Mouse (Mus musculus): ENCODE measurements around the gene Plekha4.

Gene Plekha4

DNA sequence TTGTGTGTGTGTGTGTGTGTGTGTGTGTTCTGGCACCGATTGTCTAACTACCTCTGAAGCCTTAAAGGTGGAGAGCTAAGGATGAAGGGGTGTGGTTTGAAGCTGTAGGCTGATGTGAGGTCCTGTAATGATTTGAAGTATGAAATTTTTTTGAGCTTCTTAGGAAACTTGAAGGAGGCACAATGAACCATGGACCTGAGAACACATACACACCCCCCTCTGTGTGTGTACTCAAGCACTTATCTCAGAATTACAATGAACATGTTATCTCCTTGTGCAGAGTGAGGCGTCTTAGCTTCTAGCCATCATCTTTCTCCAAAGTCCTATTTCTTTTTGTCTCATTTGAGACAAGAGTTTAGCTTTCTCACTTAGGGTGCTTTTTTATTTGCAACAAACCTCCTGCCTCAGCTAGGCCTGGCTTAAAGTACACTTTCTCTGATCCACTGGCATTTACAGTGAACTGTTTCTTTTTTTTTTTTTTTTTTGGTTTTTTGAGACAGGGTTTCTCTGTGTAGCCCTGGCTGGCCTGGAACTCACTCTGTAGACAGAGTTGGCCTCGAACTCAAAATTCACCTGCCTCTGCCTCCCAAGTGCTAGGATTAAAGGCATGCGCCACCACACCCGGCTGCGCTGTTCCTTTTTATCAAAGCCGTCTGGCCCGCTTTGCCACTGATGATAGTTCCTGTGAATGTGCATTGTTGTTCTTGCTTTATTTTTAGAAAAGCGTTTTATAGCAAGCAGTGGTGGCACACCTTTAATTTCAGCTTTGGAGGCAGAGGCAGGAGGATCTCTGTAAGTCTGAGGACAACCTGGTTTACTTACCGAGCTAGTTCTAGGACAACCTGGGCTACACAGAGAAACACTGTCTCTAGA is 42.7 kb downstream of the Plekha4 start:
- no peak for DNase-seq (ENCODE audit: low spot score in 2 of 2)

DNA sequence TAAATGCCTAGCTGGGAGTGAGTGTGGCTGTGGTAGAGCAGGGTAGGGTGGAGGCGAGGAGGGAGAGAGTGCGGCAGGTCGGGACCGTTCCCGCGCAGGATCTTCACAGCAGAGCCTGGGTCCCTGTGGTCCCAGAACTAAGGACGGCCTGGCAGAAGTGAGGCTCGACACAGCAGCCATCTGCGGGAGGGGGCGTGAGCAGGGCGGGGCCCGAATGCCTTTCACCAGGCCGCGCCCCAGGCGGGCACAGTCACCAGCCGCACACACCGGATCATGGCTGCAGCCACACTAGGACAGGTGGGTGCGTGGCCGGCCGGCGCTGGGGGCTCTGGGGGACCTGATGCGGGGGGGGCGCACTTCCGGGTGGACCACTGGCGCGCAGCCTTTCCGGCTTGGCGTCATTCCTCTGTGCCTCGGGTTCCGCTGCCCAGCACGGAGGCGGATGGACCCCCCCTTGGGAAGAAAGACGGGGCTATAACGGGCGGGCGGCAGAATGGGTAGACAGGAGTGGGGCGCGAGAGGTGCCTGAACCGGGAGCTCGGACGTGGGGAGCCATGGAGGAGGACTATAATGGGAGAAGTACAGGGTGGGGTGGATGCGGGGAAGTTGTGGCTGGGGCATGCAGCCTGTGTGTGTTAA is 44.1 kb downstream of the Plekha4 start, which contains the start of gene Bcat2:
Gene Bcat2, plus strand, starts transcription at position 51 of the 639 bp plus-strand sequence.
- peak; percentile 73 to 76 for DNase-seq (ENCODE audit: low spot score in 2 of 2)

DNA sequence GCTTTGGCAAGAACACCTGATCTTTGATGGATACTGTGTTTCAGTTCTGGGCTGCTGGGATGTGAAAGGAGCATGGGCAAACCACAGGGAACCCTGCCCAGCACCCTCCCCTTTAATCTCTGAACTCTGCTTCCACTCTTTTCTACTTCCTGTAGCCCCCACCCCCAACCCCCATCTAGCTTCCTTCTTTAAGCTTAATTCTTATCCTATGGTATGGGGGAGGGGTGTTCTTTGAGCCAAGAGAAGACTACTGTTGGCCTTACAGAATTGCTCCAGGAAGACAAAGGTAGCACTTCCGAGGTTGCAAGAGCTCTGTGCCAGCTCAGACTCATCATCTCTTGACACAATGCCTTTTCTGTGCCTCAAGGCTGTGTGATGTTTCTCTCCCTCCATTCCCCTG is 45.8 kb downstream of the Plekha4 start:
- DNase-seq (ENCODE audit: low spot score in 2 of 2), result no peak

DNA sequence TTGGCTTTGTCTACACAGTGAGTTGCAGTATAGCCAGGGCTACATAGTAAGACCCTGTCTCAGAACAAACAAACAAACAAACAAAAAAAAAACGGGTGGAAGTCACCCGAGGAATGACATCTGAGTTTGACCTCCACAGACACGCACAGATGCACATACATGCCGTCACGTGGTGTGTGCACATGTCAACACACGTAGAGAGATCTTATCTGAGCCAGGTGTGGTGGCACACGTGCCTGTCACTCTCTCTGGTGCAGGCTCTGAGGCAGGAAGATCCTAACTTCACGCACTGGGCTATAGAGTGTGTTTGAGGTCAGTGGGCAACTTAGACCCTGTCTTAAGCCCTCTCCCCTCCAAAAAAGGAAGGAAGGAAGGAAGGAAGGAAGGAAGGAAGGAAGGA is 47.8 kb downstream of the Plekha4 start:
- DNase-seq (ENCODE audit: low spot score in 2 of 2), result no peak

DNA sequence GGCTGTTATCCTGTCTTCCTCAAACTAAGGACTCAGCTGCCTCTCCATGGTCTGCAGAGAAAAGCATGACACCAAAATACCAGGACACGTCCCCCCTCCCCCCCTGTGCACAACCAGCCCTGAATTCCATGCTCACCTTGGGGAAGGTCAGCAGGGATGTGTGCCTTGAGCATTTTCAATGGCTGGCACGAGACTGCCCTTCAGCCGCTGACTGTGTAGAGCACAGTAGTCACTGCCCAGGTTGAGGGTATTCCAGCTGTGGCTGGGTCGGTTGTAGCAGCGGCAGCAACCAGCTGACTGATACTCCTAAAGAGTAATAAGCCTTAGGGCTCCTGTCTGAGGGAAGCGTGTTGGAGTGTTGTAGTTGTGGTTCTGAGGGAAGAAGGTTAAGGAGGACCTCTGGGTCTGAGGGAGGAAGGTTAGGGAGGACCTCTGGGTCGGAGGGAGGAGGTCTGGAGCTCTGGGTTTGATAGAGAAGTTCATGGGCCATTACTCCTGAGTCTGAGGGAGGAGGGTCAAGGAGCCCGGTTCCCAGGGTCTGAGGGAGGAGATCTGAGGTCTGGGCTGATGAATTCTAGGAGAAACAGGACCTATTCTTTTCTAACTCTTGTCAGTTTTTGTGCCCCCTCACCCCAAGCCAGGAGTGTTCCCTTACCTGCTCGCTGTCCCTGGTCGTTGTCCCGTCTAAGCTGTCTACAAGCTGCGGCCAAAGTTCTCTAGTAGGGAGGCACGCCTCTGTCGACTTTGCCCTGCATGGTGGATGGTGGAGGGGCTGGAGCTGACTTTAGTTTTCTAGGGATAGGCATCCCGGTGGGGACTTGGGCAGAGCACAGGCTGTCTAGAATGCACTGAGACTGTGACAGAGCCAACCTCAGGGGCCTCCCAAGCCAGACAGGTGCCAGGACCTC is 48.6 kb downstream of the Plekha4 start:
- DNase-seq (ENCODE audit: low spot score in 2 of 2), result no peak

DNA sequence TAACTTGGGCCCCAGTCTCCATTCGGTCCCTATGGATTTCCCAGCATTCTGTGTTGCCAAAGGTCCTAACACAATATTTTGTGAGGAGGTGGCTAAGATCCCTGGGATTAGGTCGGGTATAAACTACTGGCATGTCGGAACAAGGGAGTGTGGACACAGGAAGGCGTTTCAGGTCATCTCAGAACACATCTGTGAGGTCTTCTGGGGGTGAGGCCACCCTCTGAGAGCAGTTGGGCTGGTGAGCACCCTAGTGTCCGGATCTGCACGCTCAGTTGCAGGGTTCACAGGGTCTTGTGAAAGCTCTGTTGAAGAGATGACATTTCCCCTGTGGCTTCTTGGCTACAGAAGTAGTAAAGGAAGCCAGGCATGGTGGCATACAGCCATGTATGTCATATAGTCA is 59.8 kb downstream of the Plekha4 start:
- DNase-seq (ENCODE audit: low spot score in 2 of 2), result no peak

DNA sequence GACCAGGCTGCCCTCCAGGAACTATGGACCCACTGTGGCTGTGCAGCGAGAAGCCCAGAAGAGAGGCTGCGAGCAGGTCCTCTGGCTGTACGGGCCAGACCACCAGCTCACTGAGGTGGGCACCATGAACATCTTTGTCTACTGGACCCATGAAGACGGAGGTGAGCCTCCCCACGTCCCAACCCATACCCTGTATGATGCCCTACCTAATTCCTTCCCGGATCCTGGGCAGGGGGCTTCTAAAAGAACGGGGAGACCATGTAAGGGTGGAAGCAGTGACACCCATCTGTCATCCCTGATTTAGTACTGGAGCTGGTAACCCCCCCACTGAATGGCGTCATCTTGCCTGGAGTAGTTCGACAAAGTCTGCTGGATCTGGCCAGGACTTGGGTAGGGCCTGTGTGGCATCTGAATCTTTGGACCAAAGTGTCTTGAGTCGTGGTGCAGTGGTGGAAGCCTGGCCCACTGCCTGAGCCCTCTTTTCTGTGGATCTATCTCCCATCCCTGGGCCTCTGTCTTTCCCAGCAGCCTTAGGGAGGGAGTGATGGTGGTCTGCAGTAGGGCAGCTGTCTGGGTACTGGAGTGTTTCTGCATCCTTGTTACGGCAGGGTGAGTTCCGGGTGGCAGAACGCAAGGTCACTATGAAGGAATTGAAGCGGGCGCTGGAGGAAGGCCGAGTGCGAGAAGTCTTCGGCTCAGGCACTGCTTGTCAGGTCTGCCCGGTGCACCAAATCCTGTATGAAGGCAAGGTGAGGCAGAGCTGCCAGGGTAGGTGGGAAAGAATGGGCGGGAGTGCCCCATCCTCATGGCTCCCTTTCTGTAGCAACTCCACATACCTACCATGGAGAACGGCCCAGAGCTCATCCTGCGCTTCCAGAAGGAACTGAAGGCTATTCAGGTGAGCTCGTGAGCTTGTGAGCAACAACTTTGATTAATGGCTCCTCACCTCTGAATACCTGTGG is 61.8 kb downstream of the Plekha4 start:
- no peak for DNase-seq (ENCODE audit: low spot score in 2 of 2)

DNA sequence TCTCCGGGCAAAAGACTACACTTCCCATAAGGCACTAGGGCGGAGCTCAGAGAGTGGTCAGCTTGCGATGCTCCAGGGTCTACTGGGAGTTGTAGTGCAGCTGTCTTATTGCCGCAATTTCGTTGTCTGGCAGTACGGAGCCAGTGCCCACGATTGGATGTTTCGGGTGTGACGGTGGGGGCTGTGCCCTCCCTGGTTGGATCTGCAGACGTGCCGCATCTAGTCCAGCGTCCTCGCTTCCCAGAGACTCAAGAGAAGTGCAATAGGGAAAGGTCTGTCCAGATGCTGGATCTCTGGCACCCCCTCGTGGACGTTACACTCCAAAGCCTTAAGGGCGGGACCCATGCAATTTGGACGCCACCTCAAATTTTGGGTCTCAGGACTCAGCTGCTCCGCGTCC is 63.0 kb downstream of the Plekha4 start:
- peak; percentile 97 to 98 for DNase-seq (ENCODE audit: low spot score in 2 of 2)

DNA sequence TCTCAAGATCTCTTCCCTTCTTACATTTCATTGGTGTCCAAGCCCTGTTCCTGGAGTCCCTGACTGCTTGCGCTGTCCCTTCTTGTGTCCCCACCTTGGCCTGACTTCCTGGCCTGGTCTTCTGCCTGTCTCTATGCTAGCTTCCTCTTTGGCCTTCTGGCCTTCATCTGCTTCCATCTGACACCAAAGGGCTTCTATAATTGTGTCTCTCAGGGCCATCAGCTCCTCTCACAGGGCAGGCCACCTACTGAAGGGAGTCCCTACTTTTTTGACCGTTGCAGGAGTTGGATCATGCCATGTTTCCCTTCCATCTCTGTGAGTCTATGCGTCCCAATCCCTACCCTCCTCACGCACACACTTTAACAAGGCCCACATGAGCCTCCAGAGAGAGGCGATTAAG is 63.8 kb downstream of the Plekha4 start:
- no peak for DNase-seq (ENCODE audit: low spot score in 2 of 2)

DNA sequence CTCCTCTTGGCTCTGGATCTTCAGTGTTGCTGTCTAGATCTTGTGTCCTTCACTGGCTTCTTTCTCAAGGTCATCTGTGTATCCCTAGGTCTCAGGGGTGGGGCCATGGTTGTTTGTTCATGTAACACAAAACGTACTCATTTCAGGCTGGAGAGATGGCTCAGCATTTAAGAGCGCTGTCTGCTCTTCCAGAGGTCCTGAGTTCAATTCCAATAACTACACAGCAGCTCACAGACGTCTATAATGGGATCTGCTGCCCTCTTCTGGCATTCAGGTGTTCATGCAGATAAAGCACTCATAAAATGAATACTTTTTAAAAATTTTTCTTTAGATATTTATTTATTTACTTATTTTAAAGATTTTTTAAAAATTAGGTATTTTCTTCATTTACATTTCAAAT is 64.7 kb downstream of the Plekha4 start:
- no peak for DNase-seq (ENCODE audit: low spot score in 2 of 2)

DNA sequence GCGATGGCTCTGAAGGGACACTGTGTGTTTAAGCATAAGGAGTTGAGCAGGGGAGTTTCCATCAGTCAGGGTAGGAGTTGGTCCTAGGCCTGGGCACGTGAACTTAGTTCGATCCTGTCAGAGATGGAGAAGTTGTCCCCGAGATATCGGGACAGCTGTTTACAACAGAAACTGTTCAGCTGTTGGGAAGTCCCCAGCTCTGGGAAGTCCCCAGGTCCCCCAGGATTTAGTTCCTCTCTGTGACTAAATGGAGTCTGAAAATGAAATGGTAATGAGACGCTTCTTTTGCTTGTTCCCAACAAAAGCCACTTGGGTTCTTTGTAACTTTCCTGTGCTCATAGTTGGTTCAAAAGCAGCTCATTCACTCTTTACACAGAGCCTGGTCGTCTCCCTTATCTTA is 65.8 kb downstream of the Plekha4 start:
- no peak for DNase-seq (ENCODE audit: low spot score in 2 of 2)

DNA sequence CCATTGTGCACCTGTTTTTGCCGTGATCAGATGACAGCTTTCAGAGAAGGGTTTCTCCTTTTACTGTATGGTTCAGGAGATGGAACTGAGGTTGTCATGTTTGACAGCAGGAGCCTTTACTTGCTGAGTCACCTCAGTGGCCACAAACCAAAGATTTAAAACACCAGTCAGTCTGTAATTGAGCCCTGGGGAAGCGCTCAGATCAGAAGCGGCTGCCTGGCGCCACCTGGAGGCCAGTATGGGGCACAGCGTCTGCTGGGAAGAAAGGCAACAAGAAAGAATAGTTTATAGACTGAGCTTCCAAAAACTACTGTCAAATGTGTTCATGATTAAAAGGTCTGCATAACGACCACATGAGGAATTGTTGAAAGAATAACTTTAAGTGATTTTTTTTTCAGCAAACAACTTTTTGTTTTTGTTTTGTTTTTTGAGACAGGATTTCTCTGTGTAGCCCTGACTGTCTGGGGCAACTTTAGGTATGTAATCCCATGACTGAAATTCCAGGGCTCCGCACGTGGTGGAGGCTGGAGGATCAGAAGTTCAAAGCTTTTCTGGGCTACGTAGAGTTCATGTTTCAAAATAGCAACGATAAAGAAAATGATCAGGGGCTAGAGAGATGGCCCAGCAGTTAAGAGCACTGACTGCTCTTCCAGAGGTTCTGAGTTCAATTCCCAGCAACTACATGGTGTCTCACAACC is 67.1 kb downstream of the Plekha4 start:
- peak; percentile 54 to 56 for DNase-seq (ENCODE audit: low spot score in 2 of 2)

DNA sequence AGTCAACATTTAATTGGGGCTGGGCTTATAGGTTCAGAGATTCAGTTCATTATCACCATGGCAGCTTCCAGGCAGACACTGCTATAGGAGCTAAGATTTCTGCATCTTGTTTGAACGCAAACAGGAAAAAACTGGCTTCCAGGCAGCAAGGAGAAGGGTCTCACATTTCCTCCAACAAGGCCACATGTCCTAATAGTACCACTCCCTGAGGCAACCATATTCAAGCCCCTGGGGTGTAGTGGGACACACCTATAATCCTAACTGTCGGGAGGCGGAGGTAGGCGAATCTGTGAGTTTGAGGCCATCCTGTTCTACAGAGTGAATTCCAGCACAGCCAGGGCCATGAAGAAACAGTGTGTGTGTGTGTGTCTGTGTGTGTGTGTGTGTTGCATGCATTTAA is 69.0 kb downstream of the Plekha4 start:
- DNase-seq (ENCODE audit: low spot score in 2 of 2), result no peak

DNA sequence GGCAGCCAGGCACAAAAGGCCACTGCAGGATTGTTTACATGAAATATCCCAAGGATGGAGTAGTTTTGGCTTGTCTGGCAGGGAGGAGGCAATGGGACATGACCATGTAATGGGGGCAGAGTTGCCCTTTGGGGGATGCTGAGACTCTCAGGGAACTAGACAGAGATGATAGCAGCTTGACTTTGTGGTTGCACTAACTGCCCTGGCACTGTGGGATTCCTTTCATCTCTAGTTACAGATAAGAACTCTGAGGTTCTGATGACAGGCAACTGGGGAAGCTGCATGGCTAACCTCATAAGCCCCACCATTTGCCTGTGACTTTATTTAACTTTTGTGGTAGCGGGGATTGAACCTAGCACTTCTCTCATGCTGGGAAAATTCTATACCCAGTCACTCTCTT is 70.0 kb downstream of the Plekha4 start:
- no peak for DNase-seq (ENCODE audit: low spot score in 2 of 2)

DNA sequence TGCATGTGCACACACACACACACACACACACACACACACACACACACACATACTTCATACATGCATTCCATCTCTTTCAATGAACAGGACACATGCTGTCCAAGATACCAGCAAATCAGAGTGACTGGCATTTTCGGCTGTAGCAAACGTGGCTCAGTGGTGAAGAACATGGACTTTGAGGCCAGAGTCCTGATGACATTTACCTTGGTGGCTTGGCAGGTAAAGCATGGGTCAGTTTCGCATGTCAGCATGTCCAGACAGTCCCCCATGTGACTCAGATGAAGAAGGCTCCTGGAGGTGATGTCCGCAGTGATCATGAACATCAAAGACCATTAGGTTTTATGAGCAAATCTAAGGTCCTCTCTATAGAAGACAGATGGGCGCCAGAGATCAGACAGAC is 70.9 kb downstream of the Plekha4 start:
- DNase-seq (ENCODE audit: low spot score in 2 of 2), result no peak

DNA sequence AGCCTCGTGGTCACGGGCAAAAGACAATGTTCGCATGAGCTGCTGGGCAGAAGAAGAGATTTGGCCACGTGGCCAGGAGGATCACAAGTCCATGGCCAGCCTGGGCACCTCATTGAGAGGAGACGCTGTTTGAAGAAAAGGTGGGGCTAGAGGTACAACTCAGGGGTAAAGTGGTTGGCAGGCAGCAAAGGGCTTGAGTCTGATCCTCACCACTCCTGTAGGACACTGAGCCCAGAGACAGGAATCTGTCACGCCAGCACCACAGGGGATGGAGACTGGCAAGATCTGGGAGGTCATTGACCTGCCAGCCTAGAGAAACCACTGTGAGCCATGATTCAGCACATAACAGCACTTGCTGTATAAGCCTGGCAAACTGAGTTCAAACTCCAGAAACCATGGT is 71.4 kb downstream of the Plekha4 start:
- DNase-seq (ENCODE audit: low spot score in 2 of 2), result no peak

DNA sequence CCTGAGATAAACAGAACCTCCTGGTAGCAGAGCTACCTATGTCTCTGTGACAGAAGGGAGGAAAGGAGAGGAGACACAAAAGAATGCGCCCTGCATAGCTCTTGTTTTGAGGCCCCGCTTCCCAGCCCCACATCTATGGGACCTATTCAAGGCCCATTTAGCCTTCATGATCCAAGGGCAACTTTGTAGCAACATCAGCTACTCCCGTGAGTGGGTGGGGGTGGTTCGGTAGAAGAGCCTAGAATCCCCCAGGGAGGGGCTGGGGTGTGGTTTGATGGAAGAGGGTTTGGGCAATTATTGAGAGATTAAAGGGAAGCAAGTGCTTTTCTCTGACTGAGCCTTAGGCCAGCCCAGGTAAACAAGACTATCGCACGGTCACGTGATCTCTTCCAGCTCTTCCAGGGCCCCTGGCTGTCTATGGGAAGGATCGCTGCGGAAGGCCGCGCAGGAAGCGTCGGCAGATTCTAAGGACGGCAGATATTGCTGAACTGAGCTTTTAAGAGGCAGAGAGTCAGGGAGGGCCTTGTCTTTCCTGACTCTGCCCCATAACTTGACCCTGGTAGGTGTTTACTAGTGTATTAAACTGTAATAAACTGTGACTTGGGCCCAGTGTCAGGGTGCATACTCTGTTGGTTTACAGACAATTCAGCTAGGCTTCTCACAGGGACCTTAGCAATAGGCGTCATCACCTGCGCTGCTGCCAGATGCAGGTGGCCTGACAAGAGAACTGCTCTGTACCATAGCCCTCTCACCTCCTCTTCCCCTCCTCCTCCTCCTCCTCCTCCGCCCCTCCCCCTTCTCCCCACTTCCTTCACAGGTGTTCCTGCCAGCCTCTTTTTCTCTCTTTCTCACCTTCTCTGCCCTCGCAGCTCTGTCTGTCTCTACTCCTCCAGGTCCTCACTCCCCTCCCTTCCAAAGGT is 73.1 kb downstream of the Plekha4 start:
- no peak for DNase-seq (ENCODE audit: low spot score in 2 of 2)

Data from heart, adult 9 months (tissue).